Mouse (Mus musculus): ENCODE results near the gene Chpf. TPM values are rescaled to one million over a fixed set of nuclear protein-coding genes. Genes with fewer than 3 reads are reported as not detected.

The Chpf gene
- polyA plus RNA-seq, 1 experiment from 2014 or later, result 24.4 TPM

GRCm38 (mm10) chr1:75490785-75491551 lies 11.9 kb upstream of the Chpf start:
- H3K27me3 ChIP-seq (ENCODE audit: low read depth, poor library complexity, severe bottlenecking), result peaks cover 99% of the 10 kb centered on the region
- peaks cover 26% of the 10 kb centered on the region for H3K36me3 ChIP-seq
- H3K27ac ChIP-seq (replicated peaks), result no peak overlapping the region
- 82% methylated on average over 34 of the region's 34 CpGs for WGBS
- no peaks in the 10 kb centered on the region for H3K9me3 ChIP-seq (replicated peaks)
- H3K4me3 ChIP-seq, result no peak overlapping the region
- peaks cover 36% of the 10 kb centered on the region for H3K4me1 ChIP-seq
- no peak for DNase-seq (ENCODE audit: low spot score)

- peak; percentile 82 for DNase-seq (ENCODE audit: low spot score)
- Histone ChIP-seq H3K27ac (replicated peaks) (no peak overlapping the region), H3K4me3 (peak overlapping the region; percentile 63), H3K27me3 (ENCODE audit: low read depth, poor library complexity, severe bottlenecking) (peaks cover 100% of the 10 kb centered on the region), H3K36me3 (peaks cover 46% of the 10 kb centered on the region), H3K9me3 (replicated peaks) (no peaks in the 10 kb centered on the region), H3K4me1 (peaks cover 33% of the 10 kb centered on the region)
- under 1% methylated on average over 62 of the region's 62 CpGs for WGBS
Observed at GRCm38 (mm10) chr1:75487405-75488161, 8.5 kb upstream of the Chpf start.

- Histone ChIP-seq H3K27ac (replicated peaks) (no peak overlapping the region), H3K36me3 (peaks cover 44% of the 10 kb centered on the region), H3K9me3 (replicated peaks) (no peaks in the 10 kb centered on the region), H3K27me3 (ENCODE audit: low read depth, poor library complexity, severe bottlenecking) (peaks cover 100% of the 10 kb centered on the region), H3K4me1 (peaks cover 29% of the 10 kb centered on the region), H3K4me3 (peak overlapping the region; percentile 63)
- DNase-seq (ENCODE audit: low spot score), result peak; percentile 21
- 0% methylated on average over 13 of the region's 13 CpGs for WGBS
Observed at GRCm38 (mm10) chr1:75487040-75487404, 7.9 kb upstream of the Chpf start.

- Histone ChIP-seq H3K36me3 (peaks cover 41% of the 10 kb centered on the region), H3K27ac (replicated peaks) (no peak overlapping the region), H3K9me3 (replicated peaks) (no peaks in the 10 kb centered on the region), H3K4me3 (peak overlapping the region; percentile 63), H3K4me1 (peaks cover 29% of the 10 kb centered on the region), H3K27me3 (ENCODE audit: low read depth, poor library complexity, severe bottlenecking) (peaks cover 100% of the 10 kb centered on the region)
- 5% methylated on average over 24 of the region's 24 CpGs for WGBS
- DNase-seq (ENCODE audit: low spot score), result no peak
Observed at GRCm38 (mm10) chr1:75486561-75486960, 7.5 kb upstream of the Chpf start.

- Histone ChIP-seq H3K4me1 (peaks cover 38% of the 10 kb centered on the region), H3K27me3 (ENCODE audit: low read depth, poor library complexity, severe bottlenecking) (peaks cover 70% of the 10 kb centered on the region), H3K27ac (replicated peaks) (no peak overlapping the region), H3K4me3 (peak overlapping the region; percentile 94; the same call in 1 of the 2 replicates), H3K9me3 (replicated peaks) (no peaks in the 10 kb centered on the region), H3K36me3 (peaks cover 38% of the 10 kb centered on the region)
- DNase-seq (ENCODE audit: low spot score), result no peak
- WGBS, result 87% methylated on average over 7 of the region's 7 CpGs
Observed at GRCm38 (mm10) chr1:75480735-75481134, 1.6 kb upstream of the Chpf start.

GRCm38 (mm10) chr1:75480036-75480435 lies 929 bp upstream of the Chpf start:
- Histone ChIP-seq H3K27me3 (ENCODE audit: low read depth, poor library complexity, severe bottlenecking) (peaks cover 70% of the 10 kb centered on the region), H3K4me1 (peaks cover 38% of the 10 kb centered on the region), H3K36me3 (peaks cover 41% of the 10 kb centered on the region), H3K27ac (replicated peaks) (peak overlapping the region; percentile 89), H3K9me3 (replicated peaks) (no peaks in the 10 kb centered on the region), H3K4me3 (peak overlapping the region; percentile 94)
- WGBS, result 17% methylated on average over 13 of the region's 13 CpGs
- DNase-seq (ENCODE audit: low spot score), result no peak

- peaks cover 38% of the 10 kb centered on the region for H3K4me1 ChIP-seq
- H3K36me3 ChIP-seq, result peaks cover 41% of the 10 kb centered on the region
- no peak for DNase-seq (ENCODE audit: low spot score)
- H3K27ac ChIP-seq (replicated peaks), result peak overlapping the region; percentile 89
- H3K4me3 ChIP-seq, result peak overlapping the region; percentile 94
- H3K9me3 ChIP-seq (replicated peaks), result no peaks in the 10 kb centered on the region
- WGBS, result 1% methylated on average over 24 of the region's 24 CpGs
- H3K27me3 ChIP-seq (ENCODE audit: low read depth, poor library complexity, severe bottlenecking), result peaks cover 67% of the 10 kb centered on the region
Observed at GRCm38 (mm10) chr1:75479635-75479989, 505 bp upstream of the Chpf start.

- Histone ChIP-seq H3K36me3 (peaks cover 46% of the 10 kb centered on the region), H3K4me3 (peak overlapping the region; percentile 94), H3K27me3 (ENCODE audit: low read depth, poor library complexity, severe bottlenecking) (peaks cover 61% of the 10 kb centered on the region), H3K27ac (replicated peaks) (peak overlapping the region; percentile 89), H3K4me1 (peaks cover 38% of the 10 kb centered on the region), H3K9me3 (replicated peaks) (no peaks in the 10 kb centered on the region)
- DNase-seq (ENCODE audit: low spot score), result peak; percentile 67
- WGBS, result 0% methylated on average over 24 of the region's 25 CpGs
Observed at GRCm38 (mm10) chr1:75478497-75478896, 610 bp downstream of the Chpf start.

- 60% methylated on average over 3 of the region's 3 CpGs for WGBS
- peaks cover 37% of the 10 kb centered on the region for H3K4me1 ChIP-seq
- 0 out of 2 replicates have a peak overlapping the region, but pooled peaks have one; percentile 89 for H3K27ac ChIP-seq (replicated peaks)
- H3K36me3 ChIP-seq, result peaks cover 46% of the 10 kb centered on the region
- H3K4me3 ChIP-seq, result peak overlapping the region; percentile 94
- no peak for DNase-seq (ENCODE audit: low spot score)
- no peaks in the 10 kb centered on the region for H3K9me3 ChIP-seq (replicated peaks)
- peaks cover 60% of the 10 kb centered on the region for H3K27me3 ChIP-seq (ENCODE audit: low read depth, poor library complexity, severe bottlenecking)
Observed at GRCm38 (mm10) chr1:75477966-75478290, 1.2 kb downstream of the Chpf start.

GRCm38 (mm10) chr1:75477264-75477965 lies 1.7 kb downstream of the Chpf start:
- WGBS, result 14% methylated on average over 35 of the region's 35 CpGs
- Histone ChIP-seq H3K4me3 (peak overlapping the region; percentile 94), H3K36me3 (peaks cover 46% of the 10 kb centered on the region), H3K27ac (replicated peaks) (no peak overlapping the region; the same call in 1 of the 2 replicates), H3K4me1 (peaks cover 32% of the 10 kb centered on the region), H3K9me3 (replicated peaks) (no peaks in the 10 kb centered on the region), H3K27me3 (ENCODE audit: low read depth, poor library complexity, severe bottlenecking) (peaks cover 58% of the 10 kb centered on the region)
- peak; percentile 84 for DNase-seq (ENCODE audit: low spot score)

GRCm38 (mm10) chr1:75476441-75476840 lies 2.7 kb downstream of the Chpf start:
- H3K4me3 ChIP-seq, result no peak overlapping the region
- no peak for DNase-seq (ENCODE audit: low spot score)
- peaks cover 56% of the 10 kb centered on the region for H3K27me3 ChIP-seq (ENCODE audit: low read depth, poor library complexity, severe bottlenecking)
- peaks cover 31% of the 10 kb centered on the region for H3K4me1 ChIP-seq
- H3K27ac ChIP-seq (replicated peaks), result no peak overlapping the region
- WGBS, result 91% methylated on average over 11 of the region's 11 CpGs
- H3K9me3 ChIP-seq (replicated peaks), result no peaks in the 10 kb centered on the region
- H3K36me3 ChIP-seq, result peaks cover 50% of the 10 kb centered on the region

GRCm38 (mm10) chr1:75469287-75469825 lies 9.8 kb downstream of the Chpf start:
- no peak for DNase-seq (ENCODE audit: low spot score)
- no peak overlapping the region for H3K4me3 ChIP-seq
- peaks cover 70% of the 10 kb centered on the region for H3K27me3 ChIP-seq (ENCODE audit: low read depth, poor library complexity, severe bottlenecking)
- peaks cover 25% of the 10 kb centered on the region for H3K36me3 ChIP-seq
- H3K4me1 ChIP-seq, result peaks cover 27% of the 10 kb centered on the region
- H3K9me3 ChIP-seq (replicated peaks), result no peaks in the 10 kb centered on the region
- no peak overlapping the region for H3K27ac ChIP-seq (replicated peaks)
- WGBS, result 82% methylated on average over 17 of the region's 17 CpGs
